Mouse (Mus musculus) brain, embryonic 14.5 days (tissue): ENCODE results near the gene Gm3233. TPM values are rescaled to one million over a fixed set of nuclear protein-coding genes. Genes with fewer than 3 reads are reported as not detected.
A peak's percentile ranks its signal among the peaks of the same experiment; 100 is the strongest.
"Not testable (repeated sequence)": the region's sequence is repeated elsewhere in the genome, so short reads cannot be mapped to it uniquely, and the experiment has no call there.

Source experiments
- DNase-seq: peaks from one replicate; pipeline ENCODE4 v3.0.0-alpha.2; 2011; ENCODE audit warnings: low read depth
- CTCF ChIP-seq: fragments of 200-500 bp; IDR thresholded peaks from 2 replicates; pipeline ENCODE4 v1.5.1; 2012; ENCODE audit warnings: inconsistent platforms, mild to moderate bottlenecking, moderate library complexity, borderline replicate concordance; ENCODE audit not compliant: insufficient read depth, insufficient read length; ENCODE audit errors: extremely low read depth
- POLR2A ChIP-seq: fragments of 200-500 bp; IDR thresholded peaks from 2 replicates; pipeline ENCODE4 v1.6.1; 2012; ENCODE audit warnings: mild to moderate bottlenecking, inconsistent platforms, borderline replicate concordance; ENCODE audit not compliant: poor library complexity, insufficient read depth, insufficient read length, severe bottlenecking; ENCODE audit errors: extremely low read depth
- polyA plus RNA-seq: library from polyadenylated mRNA; depleted of rRNA; stranded (reverse); fragments of >200 nt; gene quantifications from 2 replicates; pipeline ENCODE4 v1.2.3, GENCODE M21; 2012; rRNA removed

The Gm3233 gene
- polyA plus RNA-seq, result not detected in 2 replicates

DNA sequence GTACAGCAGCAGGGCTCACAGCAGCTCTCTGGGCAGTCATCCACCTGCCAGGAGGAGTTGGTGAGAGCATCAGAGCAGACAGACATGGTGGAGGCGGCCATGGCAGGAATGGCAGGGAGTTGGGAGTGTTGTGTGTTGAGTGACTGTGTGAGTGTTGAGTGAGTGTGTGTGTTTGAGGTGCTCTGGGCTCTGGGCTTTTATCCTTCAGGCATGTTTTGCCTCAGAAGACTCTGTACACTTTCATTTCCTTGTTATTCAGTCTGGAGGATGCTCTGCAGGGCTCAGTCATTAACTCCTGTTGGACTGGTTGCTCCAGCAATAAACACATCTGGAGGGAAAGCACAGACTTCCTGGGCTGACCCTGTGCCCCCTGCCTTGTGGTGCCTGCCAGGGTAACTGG is at the start of gene Gm3233:
Gene Gm3233, minus strand, starts transcription at position 101 of the 400 bp plus-strand sequence.
- DNase-seq, result not testable (repeated sequence)

DNA sequence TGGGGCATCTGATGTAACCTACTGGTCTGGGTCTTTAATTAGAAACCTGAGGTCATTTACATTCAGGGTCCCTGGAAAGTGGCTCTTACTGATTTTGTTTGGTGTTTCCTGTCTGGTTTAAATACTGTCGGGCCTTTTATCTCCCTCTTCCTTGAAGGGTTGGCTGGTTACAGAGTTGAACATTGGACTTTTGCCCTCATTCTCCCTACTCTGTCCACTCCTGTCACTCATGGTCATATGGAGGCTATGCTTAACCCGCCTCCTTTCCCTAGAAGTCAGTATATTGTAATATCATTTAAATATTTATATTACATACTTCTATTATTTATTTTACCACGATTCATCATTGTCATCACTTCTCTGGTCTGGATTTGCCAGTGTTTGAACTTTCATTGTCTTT is 44.6 kb upstream of the Gm3233 start:
- no peak for DNase-seq
- TF ChIP-seq CTCF (no peak), POLR2A (no peak)

DNA sequence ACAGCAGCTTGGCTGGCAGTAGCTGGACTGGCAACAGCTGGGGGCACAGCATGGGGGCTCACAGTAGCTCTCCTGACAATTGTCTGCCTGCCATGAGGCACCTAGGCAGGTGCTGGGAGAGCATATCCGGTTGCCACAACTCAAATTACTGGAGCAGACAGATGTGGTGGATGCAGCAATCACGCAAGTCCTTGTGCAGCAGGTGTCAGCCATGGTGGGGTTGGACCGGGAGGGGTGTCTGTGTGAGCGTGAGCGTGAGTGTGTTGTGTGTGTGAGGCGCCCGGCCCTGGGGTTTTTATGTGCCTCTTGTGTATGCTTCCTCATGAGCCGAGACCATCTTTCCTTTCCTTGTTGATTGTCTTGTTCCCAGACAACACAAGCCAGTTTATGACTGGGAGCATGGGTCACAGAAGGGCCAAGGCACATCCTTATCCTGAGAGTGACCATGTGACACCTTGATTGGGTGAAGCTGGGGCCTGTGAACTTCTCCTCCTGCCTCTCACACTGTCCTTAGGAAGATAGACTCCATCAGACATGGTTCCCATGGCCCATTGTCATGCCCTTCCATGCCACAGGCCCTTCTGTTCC is 39.5 kb upstream of the Gm3233 start, which contains the start of gene Gm19668:
Gene Gm19668, minus strand, starts transcription at position 213 of the 588 bp plus-strand sequence.
- DNase-seq, result no peak
- no peak for TF ChIP-seq POLR2A
- TF ChIP-seq CTCF, result no peak

DNA sequence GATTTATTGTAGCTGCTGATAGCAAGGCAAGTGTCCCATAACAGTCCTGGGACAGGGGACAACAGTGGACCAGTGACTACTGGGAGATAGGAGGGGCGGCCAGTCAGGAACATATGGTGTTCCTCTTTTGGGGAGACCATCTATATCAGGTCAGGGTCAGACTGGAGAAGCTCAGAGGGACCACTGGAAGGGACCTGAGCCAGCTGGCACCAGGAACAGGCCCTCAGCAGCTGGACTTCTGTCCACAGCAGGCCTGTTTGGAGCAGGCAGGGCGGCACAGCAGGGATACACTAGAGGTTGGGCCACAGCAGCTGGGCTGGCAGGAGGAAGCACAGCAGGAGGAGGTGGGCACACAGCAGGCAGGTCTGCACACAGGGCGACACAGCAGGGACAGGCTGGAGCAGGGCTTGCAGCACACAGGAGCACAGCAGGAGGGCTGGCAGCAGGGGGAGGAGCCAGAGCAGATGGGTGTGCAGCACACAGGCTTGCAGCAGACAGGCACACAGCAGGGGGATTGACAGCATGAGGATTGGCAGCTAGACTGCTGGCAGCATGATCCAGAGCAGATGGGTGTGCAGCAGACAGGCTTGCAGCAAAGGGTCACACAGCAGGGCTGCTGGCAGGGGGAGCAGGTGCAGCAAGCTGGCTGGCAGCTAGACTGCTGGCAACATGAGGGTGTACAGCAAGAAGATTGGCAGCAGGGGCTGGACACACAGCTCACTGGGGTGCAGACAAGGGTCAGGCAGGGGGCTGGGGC is 38.9 kb upstream of the Gm3233 start:
- DNase-seq, result peak; percentile 54

DNA sequence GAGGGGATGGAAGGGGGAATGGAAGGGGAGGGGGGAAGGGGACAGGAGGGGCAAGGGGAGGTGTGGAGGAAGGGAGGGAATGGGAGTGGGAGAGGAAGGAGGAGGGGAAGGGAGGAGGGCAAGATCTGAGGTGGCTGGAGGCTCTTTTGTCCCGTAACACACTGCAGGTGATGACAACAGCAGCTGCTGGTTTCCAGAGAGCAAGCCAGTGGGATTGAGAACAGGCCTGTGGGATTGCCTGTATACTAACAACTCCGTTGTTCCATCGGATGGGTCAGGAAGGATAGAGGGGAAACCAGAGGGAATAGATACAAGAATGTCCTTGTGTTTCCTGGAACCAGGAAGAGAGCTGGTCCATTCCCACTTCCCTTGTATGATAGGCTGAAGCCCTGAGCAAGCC is 38.2 kb upstream of the Gm3233 start:
- peak; percentile 29 for DNase-seq
- TF ChIP-seq CTCF, result no peak
- no peak for TF ChIP-seq POLR2A

GRCm38 (mm10) chr10:77794976-77795375 is 35.5 kb upstream of the Gm3233 start, which contains the start of gene Gm9639:
Gene Gm9639 (minus strand): TSS chr10:77795076.
- DNase-seq, result no peak

GRCm38 (mm10) chr10:77788621-77789020 is 29.1 kb upstream of the Gm3233 start:
- DNase-seq, result no peak
- no peak for TF ChIP-seq POLR2A
- no peak for TF ChIP-seq CTCF

More at GRCm38 (mm10) chr10:77794976-77795375, 35.5 kb upstream of the Gm3233 start, which contains the start of gene Gm9639:
- no peak for TF ChIP-seq POLR2A
- TF ChIP-seq CTCF, result no peak

- peak; percentile 36 for DNase-seq
These were observed 28.4 kb upstream of the Gm3233 start, which contains the start of gene Gm7137 for GRCm38 (mm10) chr10:77787876-77788275. Gene Gm7137 (minus strand): TSS chr10:77788200.

GRCm38 (mm10) chr10:77783396-77783795 is 23.9 kb upstream of the Gm3233 start:
- DNase-seq, result not testable (repeated sequence)

- DNase-seq, result not testable (repeated sequence)
These were observed 23.0 kb upstream of the Gm3233 start, which contains the start of gene Gm3250 for GRCm38 (mm10) chr10:77782442-77782841. Gene Gm3250 (minus strand): TSS chr10:77782542.

DNA sequence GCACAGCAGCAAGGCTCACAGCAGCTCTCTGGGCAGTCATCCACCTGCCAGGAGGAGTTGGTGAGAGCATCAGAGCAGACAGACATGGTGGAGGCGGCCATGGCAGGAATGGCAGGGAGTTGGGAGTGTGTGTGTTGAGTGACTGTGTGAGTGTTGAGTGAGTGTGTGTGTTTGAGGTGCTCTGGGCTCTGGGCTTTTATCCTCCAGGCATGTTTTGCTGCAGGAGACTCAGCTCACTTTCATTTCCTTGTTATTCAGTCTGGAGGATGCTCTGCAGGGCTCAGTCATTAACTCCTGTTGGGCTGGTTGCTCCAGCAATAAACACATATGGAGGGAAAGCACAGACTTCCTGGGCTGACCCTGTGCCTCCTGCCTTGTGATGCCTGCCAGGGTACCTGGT is 17.4 kb upstream of the Gm3233 start, which contains the start of gene Gm7138:
Gene Gm7138, minus strand, starts transcription at position 101 of the 400 bp plus-strand sequence.
- not testable (repeated sequence) for DNase-seq

GRCm38 (mm10) chr10:77772142-77772541 is 12.7 kb upstream of the Gm3233 start:
- not testable (repeated sequence) for DNase-seq

- not testable (repeated sequence) for DNase-seq
These were observed 11.7 kb upstream of the Gm3233 start, which contains the start of gene Gm3238 for GRCm38 (mm10) chr10:77771225-77771624. Gene Gm3238 (minus strand): TSS chr10:77771325.

- TF ChIP-seq POLR2A (no peak), CTCF (no peak)
- no peak for DNase-seq
These were observed 10.2 kb upstream of the Gm3233 start for GRCm38 (mm10) chr10:77769727-77770126.

- TF ChIP-seq CTCF (no peak), POLR2A (no peak)
- no peak for DNase-seq
These were observed 6.0 kb downstream of the Gm3233 start for GRCm38 (mm10) chr10:77753448-77753847.

DNA sequence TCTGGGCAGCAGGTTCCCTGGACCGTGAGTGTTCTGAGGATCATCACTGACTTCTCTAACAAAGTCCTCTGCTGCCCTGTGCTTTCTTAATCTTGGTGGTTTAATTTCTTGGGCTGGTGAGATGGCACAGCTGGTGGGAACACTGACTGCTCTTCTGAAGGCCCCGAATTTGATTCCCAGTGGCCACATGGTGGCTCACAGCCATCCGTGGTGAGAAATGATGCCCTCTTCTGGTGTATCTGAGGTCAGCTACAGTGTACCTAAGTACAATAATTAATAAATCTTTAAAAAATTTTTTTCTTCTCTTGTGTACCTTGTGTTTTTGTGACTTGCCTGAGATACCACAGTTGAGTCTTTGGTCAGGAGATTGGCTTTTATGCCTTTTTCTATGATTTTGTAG is 7.2 kb downstream of the Gm3233 start:
- not testable (repeated sequence) for DNase-seq

DNA sequence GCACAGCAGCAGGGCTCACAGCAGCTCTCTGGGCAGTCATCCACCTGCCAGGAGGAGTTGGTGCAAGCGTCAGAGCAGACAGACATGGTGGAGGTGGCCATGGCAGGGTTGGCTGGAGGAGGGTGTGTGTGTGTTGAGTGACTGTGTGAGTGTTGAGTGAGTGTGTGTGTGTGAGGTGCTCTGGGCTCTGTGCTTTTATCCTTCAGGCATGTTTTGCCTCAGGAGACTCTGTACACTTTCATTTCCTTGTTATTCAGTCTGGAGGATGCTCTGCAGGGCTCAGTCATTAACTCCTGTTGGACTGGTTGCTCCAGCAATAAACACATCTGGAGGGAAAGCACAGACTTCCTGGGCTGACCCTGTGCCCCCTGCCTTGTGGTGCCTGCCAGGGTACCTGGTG is 8.2 kb downstream of the Gm3233 start, which contains the start of gene Gm9736:
Gene Gm9736, minus strand, starts transcription at position 101 of the 400 bp plus-strand sequence.
- not testable (repeated sequence) for DNase-seq

DNA sequence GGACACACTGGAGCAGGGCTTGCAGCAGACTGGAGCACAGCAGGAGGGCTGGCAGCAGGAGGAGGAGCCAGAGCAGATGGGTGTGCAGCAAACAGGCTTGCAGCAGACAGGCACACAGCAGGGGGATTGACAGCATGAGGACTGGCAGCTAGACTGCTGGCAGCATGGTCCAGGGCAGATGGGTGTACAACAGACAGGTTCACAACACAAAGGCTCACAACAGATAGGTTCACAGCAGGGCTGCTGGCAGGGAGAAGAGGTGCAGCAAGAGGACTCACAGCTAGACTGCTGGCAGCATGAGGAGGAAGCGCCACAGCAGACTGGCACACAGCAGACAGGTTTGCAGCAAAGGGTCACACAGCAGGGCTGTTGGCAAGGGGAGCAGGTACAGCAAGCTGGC is 8.8 kb downstream of the Gm3233 start:
- DNase-seq, result peak; percentile 18

DNA sequence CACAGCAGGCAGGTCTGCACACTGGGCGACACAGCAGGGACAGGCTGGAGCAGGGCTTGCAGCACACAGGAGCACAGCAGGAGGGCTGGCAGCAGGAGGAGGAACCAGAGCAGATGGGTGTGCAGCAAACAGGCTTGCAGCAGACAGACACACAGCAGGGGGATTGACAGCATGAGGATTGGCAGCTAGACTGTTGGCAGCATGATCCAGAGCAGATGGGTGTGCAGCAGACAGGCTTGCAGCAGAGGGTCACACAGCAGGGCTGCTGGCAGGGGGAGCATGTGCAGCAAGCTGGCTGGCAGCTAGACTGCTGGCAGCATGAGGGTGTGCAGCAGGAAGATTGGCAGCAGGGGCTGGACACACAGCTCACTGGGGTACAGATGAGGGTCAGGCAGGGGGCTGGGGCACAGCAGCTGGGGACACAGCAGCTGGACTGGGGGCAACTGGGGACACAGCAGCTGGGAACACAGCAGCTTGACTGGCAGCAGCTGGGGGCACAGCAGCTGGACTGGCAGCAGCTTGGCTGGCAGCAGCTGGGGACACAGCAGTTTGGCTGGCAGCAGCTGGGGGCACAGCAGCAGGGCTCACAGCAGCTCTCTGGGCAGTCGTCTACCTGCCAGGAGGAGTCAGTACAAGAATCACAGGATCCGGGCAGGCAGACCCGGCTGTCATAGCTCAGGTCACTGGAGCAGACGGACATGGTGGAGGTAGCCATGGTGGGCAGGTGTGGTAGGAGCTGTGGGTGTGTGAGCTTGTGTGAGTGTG is 17.4 kb downstream of the Gm3233 start, which contains the start of gene Gm18596:
Gene Gm18596, minus strand, starts transcription at position 715 of the 765 bp plus-strand sequence.
- DNase-seq, result peak; percentile 56
